Mouse (Mus musculus) heart, adult 2 months (tissue): ENCODE data around the gene Mul1.

Experiments used
- CTCF ChIP-seq: fragments of 200-600 bp; IDR thresholded peaks from 2 replicates; pipeline ENCODE4 v1.8.1; 2022; ENCODE audit warnings: antibody characterized with exemption, mild to moderate bottlenecking, moderate library complexity
- EP300 ChIP-seq: fragments of 200-500 bp; IDR thresholded peaks from 2 replicates; pipeline ENCODE4 v1.6.1; 2011; ENCODE audit warnings: low read depth, low read length, control low read depth; ENCODE audit not compliant: insufficient read depth
- POLR2A ChIP-seq: fragments of 200-500 bp; IDR thresholded peaks from 2 replicates; pipeline ENCODE4 v1.6.1; 2011; ENCODE audit warnings: mild to moderate bottlenecking, low read depth, low read length, control low read depth; ENCODE audit not compliant: insufficient read depth

DNA sequence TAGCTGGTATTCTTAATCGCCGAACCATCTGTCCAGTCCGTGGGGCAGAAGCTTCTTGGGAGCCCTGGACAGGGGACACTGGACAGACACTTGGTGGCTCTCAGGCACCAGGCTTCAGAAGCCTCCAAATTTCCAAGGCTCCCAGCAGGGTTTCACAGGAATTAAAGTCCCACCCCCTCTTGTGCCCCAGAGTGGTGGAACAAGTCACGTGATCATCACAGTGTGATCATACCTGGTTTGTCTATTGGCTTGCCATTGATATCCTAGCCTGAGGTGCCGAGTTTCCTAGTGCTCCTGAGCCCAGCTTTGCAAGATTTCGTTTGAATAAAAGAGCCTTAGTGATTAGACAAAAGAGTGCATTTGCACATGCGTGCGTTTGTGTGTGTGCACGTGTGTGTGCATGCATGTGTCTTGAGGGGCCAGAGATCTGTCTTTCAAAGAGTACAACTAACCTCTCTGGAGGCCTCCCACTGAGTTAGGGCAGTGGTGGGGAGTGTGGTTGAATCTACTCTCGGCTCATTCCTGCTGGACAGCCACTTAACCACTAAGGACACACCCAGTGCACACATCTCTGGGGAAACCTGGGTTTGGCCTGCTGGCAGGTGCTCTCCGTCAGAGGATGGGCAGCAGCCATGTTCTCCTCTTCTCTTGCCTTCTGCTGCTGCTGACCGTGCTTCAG, 15.3 kb downstream of the Mul1 start:
- no peak for TF ChIP-seq POLR2A
- TF ChIP-seq EP300: no peak
- TF ChIP-seq CTCF: no peak
